Mouse (Mus musculus): ENCODE data around the gene Ggt5. TPM values are rescaled to one million over a fixed set of nuclear protein-coding genes. Genes with fewer than 3 reads are reported as not detected.
"Not testable (repeated sequence)": the region's sequence is repeated elsewhere in the genome, so short reads cannot be mapped to it uniquely, and the experiment has no call there.

Gene Ggt5
- 1 to 10 TPM; 2.6 to 2.9 TPM for total RNA-seq (2021)
- long read RNA-seq, full-length matches to known transcripts: 2 of 6 reads
- long read RNA-seq, partial matches to known transcripts: 0 of 6 reads
- long read RNA-seq, other reads (novel, unspliced or antisense): 4 of 6 reads

DNA sequence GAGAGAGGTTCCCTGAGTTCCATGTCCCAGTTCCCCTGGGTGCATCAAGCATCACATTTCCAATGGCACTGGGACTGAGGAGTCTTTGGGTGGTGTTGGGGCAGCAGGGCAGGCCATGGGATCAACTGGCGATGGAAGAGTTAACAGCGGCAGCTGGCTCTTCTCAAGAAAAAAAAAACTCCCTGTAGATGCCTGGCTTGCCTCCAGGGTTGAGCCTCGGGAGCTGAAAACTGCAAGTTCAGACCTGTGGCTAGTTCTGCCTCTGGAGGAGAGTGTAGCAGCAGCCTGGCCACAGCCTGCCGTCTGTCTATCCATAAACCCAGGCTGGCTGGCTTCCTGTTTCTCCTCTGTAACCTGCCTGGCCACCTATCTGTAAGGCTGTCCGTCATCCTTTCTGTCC, at the start of gene Ggt5:
Gene Ggt5 (plus strand): TSS at position 212 of the 400 bp plus-strand sequence.
- peak in 1 of 2 experiments; percentile 46 for DNase-seq (ENCODE audit: low spot score in 2 of 2)

DNA sequence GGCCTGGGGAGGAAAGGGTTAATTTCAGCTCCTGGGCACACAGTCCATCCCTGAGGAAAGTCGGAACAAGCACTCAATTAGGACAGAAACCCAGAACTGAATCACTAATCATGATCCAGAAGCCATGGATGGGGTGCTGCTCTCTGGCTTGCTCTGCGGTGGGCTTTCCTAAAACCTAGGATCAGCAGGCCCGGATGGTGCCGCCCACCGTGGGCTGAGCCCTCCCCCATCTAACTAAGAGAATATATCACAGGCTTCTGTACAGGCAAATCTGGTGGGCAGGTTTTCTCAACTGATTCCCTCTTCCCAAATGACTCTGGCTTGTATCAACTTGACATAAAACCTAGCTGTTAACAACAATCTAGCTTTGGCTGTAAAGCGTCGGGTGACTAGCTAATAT, 41.2 kb upstream of the Ggt5 start:
- DNase-seq (ENCODE audit: low spot score in 2 of 2): no peak

DNA sequence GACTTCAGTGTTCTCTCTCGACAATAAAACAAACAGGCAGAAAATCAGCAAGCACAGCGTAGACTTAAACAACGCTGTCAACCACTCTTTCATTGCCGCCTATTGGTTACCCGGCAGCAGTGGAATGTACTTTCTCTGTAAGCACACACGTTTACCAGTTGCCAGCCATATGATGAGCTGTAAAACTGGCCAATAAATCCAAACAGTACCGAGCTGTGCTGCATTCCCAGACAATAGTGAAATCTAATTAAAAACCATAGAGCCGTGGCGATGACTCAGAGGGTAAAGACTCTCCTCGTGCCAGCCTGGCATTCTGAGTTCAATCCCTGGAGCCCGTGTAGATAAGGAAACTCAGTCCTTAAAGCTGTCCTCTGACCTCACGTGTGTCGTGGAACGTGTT, 40.7 kb upstream of the Ggt5 start:
- DNase-seq (ENCODE audit: low spot score in 2 of 2): no peak

DNA sequence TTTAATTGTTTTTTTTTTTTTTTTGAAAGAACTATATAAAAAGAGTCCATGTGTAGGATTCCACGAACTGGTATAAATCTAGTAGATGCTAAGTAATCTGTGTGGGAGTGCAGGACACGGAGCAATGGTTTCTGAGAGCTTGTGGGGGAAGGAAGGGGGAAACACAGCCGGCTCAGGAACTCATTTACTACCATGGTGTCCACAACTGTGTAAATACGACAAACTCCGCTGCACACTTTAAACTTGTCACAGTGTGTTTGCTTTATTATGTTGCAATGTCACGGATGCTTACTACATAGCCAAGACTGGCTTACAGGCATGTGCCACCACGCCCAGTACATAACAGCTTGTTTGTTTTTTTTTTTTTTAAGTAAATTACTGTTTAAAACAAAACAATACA, 39.3 kb upstream of the Ggt5 start:
- DNase-seq (ENCODE audit: low spot score in 2 of 2): no peak

DNA sequence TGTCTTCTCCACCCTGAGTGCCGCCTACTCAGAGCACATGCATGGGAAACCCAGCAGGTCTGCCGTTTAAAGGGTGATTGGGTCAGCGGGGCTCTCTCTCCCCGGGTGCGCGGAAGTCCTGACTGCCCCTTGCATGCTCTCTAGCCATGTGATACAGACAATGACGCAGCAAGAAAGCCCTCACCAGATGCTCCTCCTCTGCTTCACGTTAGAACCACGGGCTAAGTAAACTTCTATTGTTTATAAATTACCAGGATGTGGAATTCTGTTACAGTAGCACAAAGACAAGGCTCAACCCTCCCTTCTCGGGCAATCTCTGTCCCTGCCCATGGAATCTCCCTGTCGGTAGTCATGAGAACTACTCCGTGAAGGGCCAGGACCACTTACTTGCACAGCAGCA, 38.0 kb upstream of the Ggt5 start:
- no peak for DNase-seq (ENCODE audit: low spot score in 2 of 2)

DNA sequence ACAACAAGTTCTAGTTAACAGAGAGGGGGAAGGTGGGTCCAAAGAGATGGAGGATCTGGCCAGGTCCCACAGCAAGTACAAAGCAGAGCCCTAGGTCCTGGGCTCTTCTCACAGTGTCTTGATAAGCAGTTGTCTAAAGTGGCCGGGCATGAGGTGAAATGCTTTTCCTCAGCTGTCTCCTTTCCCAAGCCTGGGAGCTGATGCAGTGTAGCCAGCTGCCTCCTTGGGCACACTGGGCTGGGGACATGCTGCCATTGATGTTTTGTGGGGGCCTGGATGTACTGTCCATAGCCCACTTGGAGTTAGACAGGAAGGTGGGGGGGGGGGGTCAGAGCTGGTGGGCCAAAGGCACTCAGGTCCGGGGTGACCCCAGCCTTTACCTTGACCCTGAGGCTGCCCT, 37.0 kb upstream of the Ggt5 start:
- no peak for DNase-seq (ENCODE audit: low spot score in 2 of 2)

DNA sequence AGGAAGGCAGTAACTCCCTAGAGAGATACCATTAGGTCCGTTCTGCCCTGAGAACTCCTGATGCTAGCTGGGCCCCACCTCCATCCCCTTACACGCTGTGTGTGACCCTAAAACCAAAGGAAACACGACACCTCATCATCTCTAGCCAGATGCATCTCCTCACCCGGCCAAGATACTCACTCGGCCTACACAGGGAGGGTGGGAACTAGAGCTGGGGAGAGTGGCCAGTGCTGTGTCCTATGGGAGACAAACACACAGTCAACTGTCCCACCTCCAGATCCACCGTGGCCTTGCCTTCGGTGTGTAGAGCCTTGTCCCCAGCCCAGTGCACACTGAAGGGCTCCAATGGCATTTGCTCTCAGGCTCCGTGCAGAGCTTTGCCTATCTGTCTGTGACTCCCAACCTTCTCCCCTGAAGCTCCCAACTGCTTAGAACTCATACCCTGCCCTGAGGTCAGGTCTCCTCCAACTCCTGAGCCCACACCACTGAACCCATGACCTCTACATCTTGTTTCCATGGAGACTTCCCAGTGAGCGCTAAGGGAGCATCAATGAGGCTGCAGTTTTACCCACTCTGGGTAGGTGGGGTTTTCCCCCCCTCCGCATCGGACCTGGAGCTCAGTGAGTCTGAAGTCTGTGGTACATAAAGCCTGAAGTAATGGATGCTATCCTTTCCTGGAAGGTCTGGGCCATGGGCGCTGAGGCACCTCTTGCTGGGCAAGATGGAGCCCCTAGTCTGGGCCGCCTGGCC, 36.3 kb upstream of the Ggt5 start:
- no peak for DNase-seq (ENCODE audit: low spot score in 2 of 2)

DNA sequence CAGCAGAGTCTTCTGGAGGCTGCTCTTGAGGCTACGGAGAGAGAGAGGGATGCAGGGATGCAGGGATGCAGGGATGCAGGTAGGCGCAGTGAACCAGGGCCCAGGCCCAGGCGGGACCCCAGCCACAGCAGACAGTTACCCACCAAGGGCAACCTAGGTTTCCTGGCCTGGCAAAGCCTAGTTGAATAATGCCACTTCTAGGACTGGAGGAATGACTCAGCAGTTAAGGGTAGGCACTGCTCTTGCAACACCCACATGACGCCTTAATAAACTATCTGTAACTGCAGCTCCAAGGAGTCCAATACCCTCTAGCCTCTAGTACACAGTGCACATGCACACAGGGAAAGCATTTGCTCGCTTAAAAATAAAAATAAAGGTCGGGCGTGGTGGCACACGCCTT, 35.0 kb upstream of the Ggt5 start:
- DNase-seq (ENCODE audit: low spot score in 2 of 2): no peak

DNA sequence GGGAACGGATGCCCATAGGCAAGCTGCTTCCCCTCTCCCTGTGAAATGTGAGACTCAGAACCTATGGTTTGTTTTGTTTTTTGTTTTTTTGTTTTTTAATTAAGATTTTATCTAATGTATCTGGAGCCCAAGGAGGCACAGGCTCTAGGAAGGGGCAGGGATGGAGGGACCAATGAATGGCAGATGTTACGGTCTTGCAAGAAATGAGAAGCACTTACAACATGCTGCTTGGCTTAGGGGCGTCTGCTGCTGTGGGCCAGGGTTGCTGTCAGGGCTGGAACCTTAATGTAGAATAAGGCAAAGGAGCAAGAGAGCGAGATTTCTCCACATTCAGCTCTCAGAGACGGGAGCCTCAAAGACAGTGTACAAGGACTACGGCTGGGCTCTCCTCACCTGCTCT, 33.6 kb upstream of the Ggt5 start:
- no peak for DNase-seq (ENCODE audit: low spot score in 2 of 2)

DNA sequence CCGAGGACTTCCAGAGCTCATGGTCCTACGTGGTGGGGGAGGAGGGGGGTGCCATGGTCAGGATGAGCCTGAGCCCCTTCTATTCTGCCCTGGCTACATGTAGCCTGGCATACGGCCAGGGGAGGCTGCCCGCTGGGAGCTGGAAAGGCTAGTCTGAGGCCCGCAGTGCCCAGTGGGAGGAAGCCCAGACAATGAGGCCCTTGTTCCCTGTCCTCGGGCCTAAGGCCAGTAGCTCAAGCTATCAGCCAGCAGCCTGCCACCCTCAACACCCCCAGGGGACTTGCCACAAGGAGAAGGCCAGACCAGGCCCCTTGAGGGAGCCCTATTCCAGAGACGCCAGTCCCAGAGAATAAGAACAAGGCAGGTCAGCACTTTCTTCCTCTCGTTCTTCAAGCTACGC, 33.1 kb upstream of the Ggt5 start:
- DNase-seq (ENCODE audit: low spot score in 2 of 2): peak; percentile 79 to 82

DNA sequence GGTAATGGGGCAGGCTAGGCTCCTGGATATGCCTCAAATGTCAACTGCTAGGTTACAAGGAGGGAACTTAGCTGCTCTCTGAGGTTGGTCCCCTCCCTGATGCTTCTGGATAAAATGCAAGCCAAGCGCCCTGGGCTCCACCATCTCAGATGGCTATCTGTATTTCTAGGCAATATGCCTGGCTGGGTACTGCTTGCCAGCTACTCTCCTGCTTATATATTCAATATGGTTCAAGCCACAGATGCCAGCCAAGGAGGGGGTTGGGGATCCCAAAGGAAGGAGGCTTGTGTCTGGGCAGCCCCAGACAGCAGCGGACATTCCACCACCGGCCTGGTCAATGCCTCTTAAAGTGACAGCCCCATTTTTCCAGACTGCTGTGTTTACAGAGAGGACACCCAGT, 30.6 kb upstream of the Ggt5 start:
- peak; percentile 36 to 51 for DNase-seq (ENCODE audit: low spot score in 2 of 2)

DNA sequence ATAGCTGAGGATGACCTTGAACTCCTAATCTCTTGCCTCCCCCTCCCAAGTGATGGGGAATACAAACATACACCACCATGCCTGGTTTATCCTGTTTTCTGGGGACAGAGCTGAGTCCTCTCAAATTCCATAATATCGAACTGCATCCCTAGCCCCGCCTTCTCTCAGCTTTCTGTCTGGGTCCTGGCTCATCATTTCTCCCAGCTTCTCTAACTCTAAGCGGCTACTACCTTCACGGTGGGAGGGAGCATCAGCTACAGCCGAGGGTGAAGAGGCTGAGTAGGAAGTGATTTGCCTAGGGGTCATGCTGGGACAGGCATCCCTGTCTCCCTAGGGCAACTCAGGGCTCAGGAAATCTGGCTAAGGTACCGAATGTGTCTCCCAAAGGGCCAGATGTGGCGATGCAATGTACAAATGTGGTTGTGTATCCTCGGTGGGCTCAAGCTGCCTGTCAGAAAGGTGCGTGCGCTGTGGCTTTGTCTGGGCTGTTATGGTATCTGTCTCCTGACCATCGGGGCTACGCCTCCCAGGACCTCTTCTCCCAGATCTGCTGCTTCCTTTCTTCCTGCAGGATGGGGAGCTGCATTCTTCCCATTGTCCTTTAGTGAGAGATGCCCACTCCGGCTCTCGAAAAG, 30.0 kb upstream of the Ggt5 start:
- DNase-seq (ENCODE audit: low spot score in 2 of 2): peak in 1 of 2 experiments; percentile 36

DNA sequence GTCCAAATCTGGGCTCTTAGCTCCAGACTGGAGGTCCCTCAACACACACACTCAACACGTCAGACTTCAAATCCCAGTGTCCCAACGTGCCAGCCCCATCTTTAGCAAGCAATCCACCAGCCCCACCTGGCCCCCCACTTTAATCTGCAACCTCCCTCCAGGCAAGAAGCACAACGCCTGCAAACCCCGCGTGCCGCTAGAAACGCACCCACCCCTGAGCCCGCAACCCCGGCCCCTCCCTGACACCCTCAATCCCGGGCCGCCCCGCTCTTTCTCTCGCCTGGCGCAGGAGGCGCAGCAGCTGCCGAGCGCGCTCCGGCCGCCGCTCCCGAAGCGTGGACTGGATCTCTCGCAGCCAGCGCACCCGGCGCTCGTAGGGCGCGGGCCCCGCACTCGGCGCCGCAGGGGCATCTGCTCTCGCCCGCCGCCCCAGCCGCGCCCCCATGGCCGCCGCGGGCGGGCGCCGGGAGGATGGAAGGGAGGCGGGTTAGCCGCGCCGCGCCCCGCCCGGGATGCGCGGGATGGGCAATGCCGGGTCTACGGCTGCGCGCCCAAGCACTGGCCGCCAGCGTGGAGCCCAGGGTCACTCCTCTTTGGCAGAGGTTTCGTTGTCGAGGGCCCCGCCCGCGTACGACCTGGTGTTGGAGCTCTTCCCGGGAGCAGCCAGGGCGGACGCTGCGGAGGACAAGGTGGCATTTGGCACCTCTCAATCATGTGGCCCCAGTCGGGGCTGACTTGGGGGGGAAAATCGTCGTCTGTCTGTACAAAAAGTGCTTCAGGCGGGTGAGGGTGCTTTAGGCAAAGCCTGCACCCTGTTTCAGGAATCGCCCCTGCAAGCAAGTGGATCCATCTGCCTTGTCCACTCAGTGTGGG, 29.2 kb upstream of the Ggt5 start, which contains the start of gene Lrrc75b:
Gene Lrrc75b (minus strand): TSS at position 655 of the 873 bp plus-strand sequence.
- peak; percentile 55 to 64 for DNase-seq (ENCODE audit: low spot score in 2 of 2)

DNA sequence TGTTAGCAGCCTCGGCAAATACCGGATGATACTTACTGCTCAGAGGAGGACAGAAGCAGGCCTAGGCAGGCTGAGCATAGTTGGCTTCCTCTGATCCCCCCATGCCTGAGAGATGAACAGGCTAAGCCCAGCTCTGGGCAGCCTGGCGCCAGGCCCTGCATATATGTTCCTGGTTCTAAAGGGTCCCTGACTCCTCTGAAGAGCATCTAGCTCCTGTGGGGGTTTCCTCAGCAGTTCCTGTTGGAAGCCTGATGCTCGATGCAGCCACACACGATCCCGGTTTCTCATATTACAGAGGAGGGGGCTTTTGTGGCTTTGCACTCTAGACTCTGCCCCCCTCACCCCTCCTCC, 28.6 kb upstream of the Ggt5 start:
- DNase-seq (ENCODE audit: low spot score in 2 of 2): no peak

DNA sequence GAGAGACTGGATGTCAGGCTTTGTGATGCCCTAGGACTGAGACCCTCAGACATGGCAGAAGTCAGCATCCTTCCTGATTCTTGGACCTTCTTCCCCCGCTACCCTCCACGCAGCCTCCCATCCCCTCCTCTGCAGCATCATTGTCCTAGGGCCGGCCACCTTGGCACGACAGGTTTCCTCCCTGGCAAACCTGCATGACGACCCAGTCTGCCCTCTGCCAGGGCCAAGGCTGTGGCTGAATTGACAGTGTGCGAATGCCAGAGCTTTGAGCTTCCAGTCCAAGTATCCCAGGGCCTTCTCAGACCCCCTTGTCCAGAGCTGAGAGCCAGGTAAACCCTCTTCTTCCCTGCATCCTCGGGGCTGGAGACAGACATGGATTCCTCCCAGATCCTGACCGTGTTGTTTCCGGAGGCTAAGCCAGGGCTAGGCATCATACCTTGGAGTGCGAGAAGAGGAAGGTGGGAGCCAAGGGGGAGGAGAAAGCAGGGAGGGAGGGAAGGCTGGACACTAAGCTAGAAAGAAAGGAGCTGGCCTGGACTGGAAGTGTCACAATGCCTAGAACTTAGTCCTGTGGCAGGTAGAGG, 28.0 kb upstream of the Ggt5 start, which contains the start of gene Ggt1:
Gene Ggt1 (plus strand): TSS at position 534 of the 584 bp plus-strand sequence.
- DNase-seq (ENCODE audit: low spot score in 2 of 2): no peak

DNA sequence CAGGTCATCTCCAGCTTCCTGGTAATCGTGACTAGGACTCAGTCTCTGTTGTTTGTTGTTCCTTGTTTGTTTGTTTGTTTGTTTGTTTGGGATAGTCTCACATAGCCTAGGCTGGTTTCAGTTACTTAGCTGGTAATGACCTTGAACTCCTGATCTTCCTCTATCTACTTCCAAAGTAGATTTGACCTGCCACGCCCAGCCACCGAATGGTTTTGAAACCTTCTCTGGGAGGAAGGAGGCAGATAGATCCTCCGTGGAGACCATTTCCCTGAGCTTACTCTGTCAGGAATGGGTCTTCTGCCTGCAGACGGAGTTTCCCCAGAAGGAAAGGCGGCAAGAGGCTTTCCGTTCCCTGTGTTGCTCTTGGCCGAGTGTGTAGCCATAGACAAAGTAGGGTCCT, 26.5 kb upstream of the Ggt5 start:
- DNase-seq (ENCODE audit: low spot score in 2 of 2): no peak

DNA sequence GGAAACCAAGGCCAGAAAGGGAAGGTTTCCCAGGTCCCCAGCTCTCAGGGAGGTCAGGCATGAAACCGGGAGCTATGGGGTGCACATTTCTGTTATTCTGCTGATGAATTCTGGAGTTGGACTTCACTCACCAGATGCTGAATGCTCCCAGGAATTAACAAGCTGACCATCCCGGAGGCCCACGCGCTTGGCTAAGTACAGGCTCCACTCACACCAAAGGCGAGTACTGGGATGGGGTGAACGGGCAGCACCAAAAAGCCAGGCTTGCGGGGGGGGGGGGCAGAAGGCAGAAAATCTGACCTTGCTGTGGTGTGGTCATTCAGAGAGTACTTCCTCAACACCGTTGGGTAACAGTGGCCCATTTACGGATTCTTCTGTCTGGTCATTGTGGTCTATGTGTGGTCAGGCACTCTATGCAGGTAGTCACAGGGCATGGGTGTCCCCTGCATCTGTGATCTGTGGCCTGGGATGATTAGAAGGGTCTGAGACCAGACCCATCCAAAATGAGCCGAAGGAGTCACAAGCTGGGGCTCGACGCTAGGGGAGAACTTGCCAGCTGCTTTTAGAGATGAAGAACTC, 24.4 kb upstream of the Ggt5 start:
- DNase-seq (ENCODE audit: low spot score in 2 of 2): no peak

DNA sequence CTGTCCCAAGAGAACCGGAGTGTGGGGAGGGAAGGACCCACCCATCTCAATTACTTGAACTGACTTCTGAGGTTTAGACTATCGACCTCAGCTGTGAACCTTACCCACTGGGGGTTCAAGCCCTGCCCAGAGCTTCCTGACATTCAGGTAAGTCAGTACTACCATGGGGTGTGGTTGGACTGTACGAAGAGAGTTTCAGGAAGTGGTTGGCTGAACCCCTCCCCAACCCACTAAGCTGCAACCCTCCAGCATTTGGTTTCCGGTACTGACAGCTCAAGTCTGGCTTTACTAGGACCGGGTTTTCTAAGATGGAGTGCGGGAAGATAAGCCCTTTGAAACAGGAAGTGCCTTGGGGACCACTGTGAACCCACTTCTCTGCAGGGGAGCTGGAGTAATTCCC, 23.7 kb upstream of the Ggt5 start:
- DNase-seq (ENCODE audit: low spot score in 2 of 2): no peak

DNA sequence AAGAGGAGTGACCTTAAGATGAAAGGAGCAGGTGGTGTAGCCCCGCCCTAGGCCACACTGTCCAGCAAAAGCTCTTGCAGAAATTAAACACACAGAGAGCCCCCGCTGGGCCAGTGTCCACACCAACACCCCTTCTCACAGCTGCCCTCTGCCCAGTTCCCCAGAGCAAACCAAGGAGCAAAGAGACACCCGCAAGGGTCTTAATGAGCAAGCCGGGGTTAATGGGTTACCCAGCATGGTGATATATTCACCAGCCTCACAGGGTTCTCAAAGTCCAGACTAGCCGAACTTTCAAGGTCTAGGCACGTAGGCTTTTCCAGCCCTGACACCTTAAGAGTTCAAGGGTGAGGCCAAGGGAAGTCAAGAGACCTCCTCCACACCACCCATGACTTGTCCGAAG, 23.2 kb upstream of the Ggt5 start:
- no peak for DNase-seq (ENCODE audit: low spot score in 2 of 2)

DNA sequence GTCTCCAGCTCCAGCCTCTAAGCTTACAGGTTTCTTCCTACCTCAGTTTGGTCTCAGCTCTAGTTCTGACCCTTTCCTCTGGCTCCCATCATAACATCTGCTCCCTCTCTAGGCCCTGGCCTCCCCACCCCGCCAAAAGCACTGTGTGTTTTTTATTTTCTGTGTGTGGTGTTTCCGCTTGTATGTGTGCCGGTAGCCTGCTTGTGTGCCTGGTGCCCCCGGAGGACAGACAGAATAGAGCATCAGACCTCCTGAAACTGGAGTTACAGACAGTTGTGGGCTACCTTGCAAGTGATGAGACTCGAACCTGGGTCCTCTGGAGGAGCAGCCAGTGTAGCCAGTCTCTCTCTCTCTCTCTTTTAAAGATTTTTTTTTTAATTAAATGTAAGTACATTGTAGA, 22.8 kb upstream of the Ggt5 start:
- DNase-seq (ENCODE audit: low spot score in 2 of 2): no peak

DNA sequence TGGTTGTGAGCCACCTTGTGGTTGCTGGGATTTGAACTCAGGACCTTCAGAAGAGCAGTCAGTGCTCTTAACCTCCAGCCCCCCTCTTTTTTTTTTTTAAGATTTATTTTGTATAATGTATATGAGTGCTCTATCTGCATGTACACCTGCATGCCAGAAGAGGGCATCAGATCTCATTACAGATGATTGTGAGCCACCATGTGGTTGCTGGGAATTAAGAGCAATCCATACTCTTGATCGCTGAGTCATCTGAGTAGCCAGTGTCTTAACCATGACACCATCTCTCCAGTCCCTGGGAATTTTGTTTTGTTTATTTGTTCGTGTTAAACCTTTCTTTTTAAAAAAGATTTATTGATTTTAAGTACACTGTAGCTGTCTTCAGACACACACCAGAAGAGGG, 22.4 kb upstream of the Ggt5 start:
- not testable (repeated sequence) for DNase-seq (ENCODE audit: low spot score in 2 of 2)

Measured in layer of hippocampus, postnatal 10 days (tissue).